Mouse (Mus musculus) liver, embryonic 11.5 days (tissue): Measurements from ENCODE around the gene Etfb. TPM values are rescaled to one million over a fixed set of nuclear protein-coding genes. Genes with fewer than 3 reads are reported as not detected.

ENCODE experiments used
- ATAC-seq: fragments of 200-750 bp; cut with Nextera tagmentation; replicated peaks from 2 replicates; pipeline ENCODE4 v1.8.0; 2017; ENCODE audit warnings: moderate number of reproducible peaks, mild to moderate bottlenecking, moderate TSS enrichment, moderate library complexity; ENCODE audit not compliant: low FRiP score
- DNase-seq: peaks from one replicate; pipeline ENCODE4 v3.0.0-alpha.2; 2017; ENCODE audit warnings: low spot score
- H3K27ac ChIP-seq: fragments of 300-500 bp; sonication (generic); 2 replicates; pipeline ENCODE4 v1.5.1; 2014; ENCODE audit warnings: mild to moderate bottlenecking, low read depth, low read length, control low read depth
- H3K27me3 ChIP-seq: fragments of 300-500 bp; sonication (generic); replicated peaks from 2 replicates; pipeline ENCODE4 v1.6.1; 2014; ENCODE audit warnings: low read length, mixed read lengths; ENCODE audit not compliant: control insufficient read depth, insufficient read depth
- H3K36me3 ChIP-seq: fragments of 300-500 bp; sonication (generic); 2 replicates; pipeline ENCODE4 v1.6.1; 2014; ENCODE audit warnings: mild to moderate bottlenecking, low read length, moderate library complexity, mixed read lengths; ENCODE audit not compliant: control insufficient read depth, insufficient read depth
- H3K4me1 ChIP-seq: fragments of 300-500 bp; sonication (generic); replicated peaks from 2 replicates; pipeline ENCODE4 v1.6.1; 2014; ENCODE audit warnings: low read length, mixed read lengths; ENCODE audit not compliant: control insufficient read depth, insufficient read depth
- H3K4me2 ChIP-seq: fragments of 300-500 bp; sonication (generic); 2 replicates; pipeline ENCODE4 v1.6.1; 2014; ENCODE audit warnings: mild to moderate bottlenecking, control low read depth, moderate library complexity
- H3K4me3 ChIP-seq: fragments of 300-500 bp; sonication (generic); 2 replicates; pipeline ENCODE4 v1.5.1; 2014; ENCODE audit warnings: low read depth, low read length, control low read depth
- H3K9ac ChIP-seq: fragments of 300-500 bp; sonication (generic); 2 replicates; pipeline ENCODE4 v1.6.1; 2014; ENCODE audit warnings: low read depth, low read length, control low read depth
- H3K9me3 ChIP-seq: fragments of 300-500 bp; sonication (generic); 2 replicates; pipeline ENCODE4 v1.6.1; 2016; ENCODE audit warnings: low read length, inconsistent platforms, mixed read lengths; ENCODE audit not compliant: control insufficient read depth
- WGBS: fragments of 180-500 bp; shearing (Covaris S2); extraction: QIAGEN DNeasy Blood & Tissue Kit; methylation state at CpG from one replicate; pipeline ENCODE4 v1.1.7; 2014; 5-methylcytosine and 5-hydroxymethylcytosine counted together
- microRNA-seq: library from miRNA; unstranded; fragments of <30 nt; microRNA quantifications from one replicate; pipeline ENCODE4, GENCODE M21; 2017; ENCODE audit warnings: borderline number of aligned reads
- polyA plus RNA-seq: library from polyadenylated mRNA; unstranded; fragments of >200 nt; fragmentation: Nextera tagmentation; extraction: Ambion mirVana; gene quantifications from 2 replicates; pipeline ENCODE4 v1.2.1, GENCODE M21; 2014

The Etfb gene
- polyA plus RNA-seq, 1 experiment from 2014 or later = 378 TPM

DNA sequence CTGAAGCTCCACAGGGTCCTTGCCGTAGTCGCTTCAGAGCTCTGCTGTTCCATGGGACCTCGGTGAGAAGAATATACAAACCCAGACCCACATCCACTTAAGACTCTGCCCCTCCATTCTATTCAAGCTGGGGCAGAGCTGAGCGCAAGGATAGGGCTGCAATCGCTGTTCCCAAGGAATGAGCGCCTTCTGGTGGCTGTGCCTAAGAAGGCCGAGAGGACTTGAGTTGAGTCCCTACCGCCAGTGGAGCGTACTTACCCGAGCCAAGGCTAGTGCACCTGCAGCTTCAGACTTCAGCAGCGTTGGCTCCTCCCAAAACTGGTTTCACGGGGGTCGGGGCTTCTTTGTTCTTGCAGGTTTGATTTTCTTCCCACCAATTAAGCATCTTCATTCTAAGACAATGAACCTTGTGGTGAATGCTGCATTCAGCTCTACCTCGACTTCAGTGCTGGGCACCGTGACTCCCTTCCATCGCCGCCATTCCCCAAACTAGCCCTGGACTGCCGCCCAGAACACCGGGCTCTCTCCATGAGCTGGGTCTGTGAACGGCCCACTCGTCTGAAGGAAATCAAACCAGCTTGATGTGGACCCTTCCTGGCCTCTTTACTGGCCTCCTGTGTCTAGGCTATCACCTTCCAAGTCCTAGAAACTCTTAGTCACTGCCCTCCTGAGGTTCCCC is 51.6 kb downstream of the Etfb start:
- peaks cover 10% of the 10 kb centered on the region for H3K27me3 ChIP-seq
- no peak overlapping the region for H3K9ac ChIP-seq
- H3K9me3 ChIP-seq = no peaks in the 10 kb centered on the region; the same call in 1 of the 2 replicates
- DNase-seq = no peak
- no peaks in the 10 kb centered on the region for H3K4me1 ChIP-seq
- ATAC-seq = no peak
- no peaks in the 10 kb centered on the region for H3K36me3 ChIP-seq
- no peak overlapping the region for H3K4me2 ChIP-seq
- H3K27ac ChIP-seq = no peak overlapping the region
- no peak overlapping the region for H3K4me3 ChIP-seq
- WGBS = 17% methylated on average over 21 of the region's 21 CpGs

Small RNAs within 50 kb of the gene (microRNA-seq; reads per million reads assigned to microRNA genes)
- 2.1 reads per million for gene Mir7051

Other genes with a start within 250 kb of the Etfb start
- 10.4 and 14.1 TPM in 2 replicates for gene Zfp715, start 130.8 kb upstream of the Etfb start, polyA plus RNA-seq
- gene Siglecf, start 92.7 kb upstream of the Etfb start, polyA plus RNA-seq = 2.7 and 2.9 TPM in 2 replicates
- 0.34 and 0.47 TPM in 2 replicates for gene Siglecg, start 35.9 kb upstream of the Etfb start, polyA plus RNA-seq
- gene Lim2, start 16.4 kb upstream of the Etfb start, polyA plus RNA-seq = 0.10 TPM in 1 of 2 replicates, not detected in the other
- gene Nkg7, start 7.0 kb upstream of the Etfb start, polyA plus RNA-seq = 3.5 and 3.8 TPM in 2 replicates
- not detected in 2 replicates for gene Cldnd2, start 3.3 kb upstream of the Etfb start, polyA plus RNA-seq
- 0.37 TPM in 1 of 2 replicates, not detected in the other for gene Gm45233, start within 50 bp of the Etfb start, polyA plus RNA-seq
- 1.1 and 1.9 TPM in 2 replicates for gene Vsig10l, start 19.1 kb downstream of the Etfb start, polyA plus RNA-seq
- gene Iglon5, start 46.0 kb downstream of the Etfb start, polyA plus RNA-seq = 0.16 and 0.25 TPM in 2 replicates
- not detected in 2 replicates for gene 4931406B18Rik, start 61.9 kb downstream of the Etfb start, polyA plus RNA-seq
- 1.3 and 1.6 TPM in 2 replicates for gene Cd33, start 100.3 kb downstream of the Etfb start, polyA plus RNA-seq
- 0.97 and 1.1 TPM in 2 replicates for gene Zfp658, start 118.2 kb downstream of the Etfb start, polyA plus RNA-seq
- gene Zfp719, start 135.5 kb downstream of the Etfb start, polyA plus RNA-seq = 7.0 and 9.1 TPM in 2 replicates
- 0.07 and 0.16 TPM in 2 replicates for gene Zfp819, start 163.1 kb downstream of the Etfb start, polyA plus RNA-seq
- not detected in 2 replicates for gene Ceacam18, start 190.6 kb downstream of the Etfb start, polyA plus RNA-seq
- 0.79 and 0.90 TPM in 2 replicates for gene Siglece, start 216.1 kb downstream of the Etfb start, polyA plus RNA-seq
- 7.5 and 8.7 TPM in 2 replicates for gene Ctu1, start 227.9 kb downstream of the Etfb start, polyA plus RNA-seq
- 0.18 TPM in 1 of 2 replicates, not detected in the other for gene Klk14, start 246.3 kb downstream of the Etfb start, polyA plus RNA-seq